Mouse (Mus musculus) Muller cell, postnatal 12 days (primary cell): ENCODE results near the gene Fam161b.
"Not testable (repeated sequence)": the region's sequence is repeated elsewhere in the genome, so short reads cannot be mapped to it uniquely, and the experiment has no call there.

Source experiments
- DNase-seq: peaks from one replicate; pipeline ENCODE4 v3.0.0-alpha.2; 2015; ENCODE audit errors: inconsistent ontology term

Fam161b gene

GRCm38 (mm10) chr12:84382369-84382768 lies 20.7 kb upstream of the Fam161b start:
- DNase-seq = no peak

- no peak for DNase-seq
Observed at GRCm38 (mm10) chr12:84373831-84374481, 12.3 kb upstream of the Fam161b start.

GRCm38 (mm10) chr12:84371647-84372046 lies 10.0 kb upstream of the Fam161b start:
- no peak for DNase-seq

- no peak for DNase-seq
Observed at GRCm38 (mm10) chr12:84366971-84367370, 5.3 kb upstream of the Fam161b start.

- DNase-seq = no peak
Observed at GRCm38 (mm10) chr12:84365137-84365536, 3.5 kb upstream of the Fam161b start.

GRCm38 (mm10) chr12:84364291-84364690 lies 2.7 kb upstream of the Fam161b start:
- no peak for DNase-seq

- DNase-seq = no peak
Observed at GRCm38 (mm10) chr12:84362872-84363271, 1.2 kb upstream of the Fam161b start.

GRCm38 (mm10) chr12:84358699-84359098 lies 2.9 kb downstream of the Fam161b start:
- DNase-seq = not testable (repeated sequence)

GRCm38 (mm10) chr12:84347192-84347591 lies 14.4 kb downstream of the Fam161b start:
- peak; percentile 47 for DNase-seq

- no peak for DNase-seq
Observed at GRCm38 (mm10) chr12:84336963-84337625, 24.5 kb downstream of the Fam161b start.

- peak; percentile 77 for DNase-seq
Observed at GRCm38 (mm10) chr12:84327111-84327512, 34.5 kb downstream of the Fam161b start.

- DNase-seq = peak; percentile 93
Observed at GRCm38 (mm10) chr12:84316721-84317621, 44.7 kb downstream of the Fam161b start, which contains the start of gene Zfp410. Zfp410 (plus strand) TSS chr12:84316852.

- peak; percentile 2 for DNase-seq
Observed at GRCm38 (mm10) chr12:84316006-84316405, 45.6 kb downstream of the Fam161b start.

GRCm38 (mm10) chr12:84311306-84311705 lies 50.3 kb downstream of the Fam161b start:
- DNase-seq = no peak

- DNase-seq = no peak
Observed at GRCm38 (mm10) chr12:84304554-84304953, 57.1 kb downstream of the Fam161b start.

GRCm38 (mm10) chr12:84304101-84304500 lies 57.5 kb downstream of the Fam161b start:
- no peak for DNase-seq

GRCm38 (mm10) chr12:84299265-84299664 lies 62.4 kb downstream of the Fam161b start:
- DNase-seq = no peak

- DNase-seq = no peak
Observed at GRCm38 (mm10) chr12:84297851-84298250, 63.8 kb downstream of the Fam161b start.
